Mouse (Mus musculus): ENCODE data around the gene Lin37. TPM values are rescaled to one million over a fixed set of nuclear protein-coding genes. Genes with fewer than 3 reads are reported as not detected.
A peak's percentile ranks its signal among the peaks of the same experiment; 100 is the strongest.

The Lin37 gene
- total RNA-seq, 2 experiments from 2014 or later = 15.1 to 15.5 TPM

- intact Hi-C loops (cut with DNase I) = no loop called here
- DNase-seq (ENCODE audit: low spot score) = no peak
These were observed 1.6 kb downstream of the Lin37 start for GRCm38 (mm10) chr7:30557901-30558514.

GRCm38 (mm10) chr7:30556894-30557536 lies 2.6 kb downstream of the Lin37 start:
- DNase-seq (ENCODE audit: low spot score) = no peak
- intact Hi-C loops (cut with DNase I) = no loop called here

GRCm38 (mm10) chr7:30553810-30554584 lies 5.6 kb downstream of the Lin37 start:
- intact Hi-C loops (cut with DNase I) = no loop called here
- no peak for DNase-seq (ENCODE audit: low spot score)

GRCm38 (mm10) chr7:30553021-30553589 lies 6.5 kb downstream of the Lin37 start:
- DNase-seq (ENCODE audit: low spot score) = peak; percentile 44
- intact Hi-C loops (cut with DNase I) = no loop called here

DNA sequence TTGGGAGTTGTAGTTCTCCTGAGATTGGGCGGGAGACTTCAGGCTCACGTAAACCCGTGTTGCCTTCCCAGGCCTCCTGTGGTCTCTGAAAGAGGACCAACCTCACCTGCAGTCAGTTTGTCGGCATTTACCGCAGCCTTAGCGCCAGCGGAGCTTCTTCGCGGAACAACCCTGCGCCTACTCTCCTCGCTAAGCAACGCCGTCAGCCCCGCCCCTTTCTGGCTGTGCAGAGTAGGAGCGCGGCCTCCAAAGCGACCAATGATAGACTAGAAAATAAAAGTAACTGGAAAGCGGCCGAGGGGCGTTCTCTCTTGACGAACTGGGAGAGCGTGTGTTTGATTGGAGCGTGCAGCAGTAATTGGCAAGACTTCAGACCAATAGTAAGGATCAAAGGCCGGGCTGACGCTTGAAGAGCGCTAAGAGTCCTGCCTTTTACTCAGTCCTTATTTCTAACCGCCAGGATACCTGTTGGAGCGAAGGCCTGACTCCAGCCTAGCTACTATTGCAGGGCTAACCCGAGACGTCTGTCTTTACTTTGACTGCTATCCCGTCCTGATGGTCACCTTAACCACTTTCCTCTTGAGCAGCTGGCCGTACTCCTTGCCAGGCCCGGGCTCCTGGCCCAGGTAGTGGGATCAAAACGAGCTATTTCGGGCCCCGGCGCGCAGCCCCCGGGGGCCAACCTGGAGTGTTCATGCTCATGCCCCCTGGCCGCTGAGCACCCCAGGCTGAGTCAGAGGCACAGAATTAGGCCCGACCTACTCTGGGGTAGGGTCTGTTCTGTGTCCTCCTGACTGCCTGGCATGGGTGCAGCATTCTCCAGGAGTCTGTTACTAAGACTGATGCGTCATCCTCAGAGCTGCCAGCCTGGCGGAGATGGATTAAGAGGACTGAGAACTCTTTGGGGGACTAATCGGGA lies 7.3 kb downstream of the Lin37 start, which contains the start of the genes Hspb6 and Proser3:
Hspb6 (plus strand) TSS at position 77 of the 919 bp plus-strand sequence.
Proser3 (minus strand) TSS at position 198 of the 919 bp plus-strand sequence.
- intact Hi-C loops (cut with DNase I) = no loop called here

GRCm38 (mm10) chr7:30551445-30552101 lies 8.1 kb downstream of the Lin37 start:
- DNase-seq (ENCODE audit: low spot score) = no peak
- intact Hi-C loops (cut with DNase I) = no loop called here

More for the DNA sequence above, 7.3 kb downstream of the Lin37 start, which contains the start of the genes Hspb6 and Proser3:
- peak; percentile 95 for DNase-seq (ENCODE audit: low spot score)

GRCm38 (mm10) chr7:30550603-30551002 lies 9.0 kb downstream of the Lin37 start:
- DNase-seq (ENCODE audit: low spot score) = no peak
- intact Hi-C loops (cut with DNase I) = no loop called here

DNA sequence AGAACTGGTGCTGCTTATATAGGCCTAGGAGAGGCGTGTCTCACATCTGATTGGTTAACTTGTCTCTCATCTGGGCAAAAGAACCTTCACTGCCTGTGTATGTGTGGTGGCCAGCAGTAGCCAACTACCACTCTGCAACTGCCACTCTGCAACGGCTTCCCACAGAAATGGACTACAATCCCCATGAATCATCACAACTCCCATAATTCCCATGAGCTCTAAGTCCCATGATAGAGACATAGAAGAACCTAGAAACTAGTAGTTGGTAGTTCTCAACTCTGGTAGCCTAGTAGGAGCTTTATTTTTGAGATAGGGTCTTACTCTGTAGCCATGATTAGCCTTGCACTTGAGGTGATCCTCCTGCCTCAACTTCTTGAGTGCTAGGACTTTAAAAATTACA lies 9.8 kb downstream of the Lin37 start:
- DNase-seq (ENCODE audit: low spot score) = no peak
- intact Hi-C loops (cut with DNase I) = loop anchor here (5.0 kb wide), 1 partner anchor 58 kb away; the partner anchor contains the start of gene Prodh2

DNA sequence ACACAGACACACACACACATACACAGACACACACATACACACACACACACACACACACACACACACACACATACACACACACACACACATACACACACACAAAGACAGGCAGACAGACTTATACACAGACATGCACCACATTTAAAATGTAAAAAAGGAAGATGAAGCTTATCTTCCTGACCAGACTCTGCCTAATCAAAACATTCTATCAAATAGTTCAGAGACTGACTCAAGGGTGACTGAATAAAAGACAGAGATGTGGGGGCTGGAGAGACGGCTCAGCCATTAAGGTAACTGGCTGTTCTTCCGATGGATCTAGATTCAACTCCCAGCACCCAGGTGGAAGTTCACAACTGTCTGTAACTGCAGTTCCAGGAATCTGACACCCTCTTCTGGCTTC lies 15.3 kb downstream of the Lin37 start:
- no peak for DNase-seq (ENCODE audit: low spot score)
- intact Hi-C loops (cut with DNase I) = no loop called here

DNA sequence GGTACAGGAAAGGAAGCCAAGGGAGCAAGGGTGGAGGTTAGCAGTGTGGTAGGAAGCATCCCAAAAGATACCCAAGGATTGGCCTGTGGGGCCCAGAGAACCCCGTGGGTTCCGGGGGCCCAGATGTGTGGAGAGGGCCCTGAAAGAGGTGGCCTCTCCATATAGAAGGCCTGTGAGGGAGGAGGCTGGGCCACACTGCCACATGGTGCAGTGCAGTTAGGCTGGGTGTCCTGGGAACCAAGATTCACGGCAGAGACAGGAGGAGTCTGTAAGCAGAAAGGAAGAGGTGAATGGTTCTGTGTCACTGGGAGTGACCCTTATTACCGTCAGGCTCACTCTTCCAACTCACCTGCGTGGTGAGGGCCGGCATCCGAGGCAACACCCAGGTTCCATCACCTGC lies 19.1 kb downstream of the Lin37 start:
- intact Hi-C loops (cut with DNase I) = no loop called here
- no peak for DNase-seq (ENCODE audit: low spot score)

DNA sequence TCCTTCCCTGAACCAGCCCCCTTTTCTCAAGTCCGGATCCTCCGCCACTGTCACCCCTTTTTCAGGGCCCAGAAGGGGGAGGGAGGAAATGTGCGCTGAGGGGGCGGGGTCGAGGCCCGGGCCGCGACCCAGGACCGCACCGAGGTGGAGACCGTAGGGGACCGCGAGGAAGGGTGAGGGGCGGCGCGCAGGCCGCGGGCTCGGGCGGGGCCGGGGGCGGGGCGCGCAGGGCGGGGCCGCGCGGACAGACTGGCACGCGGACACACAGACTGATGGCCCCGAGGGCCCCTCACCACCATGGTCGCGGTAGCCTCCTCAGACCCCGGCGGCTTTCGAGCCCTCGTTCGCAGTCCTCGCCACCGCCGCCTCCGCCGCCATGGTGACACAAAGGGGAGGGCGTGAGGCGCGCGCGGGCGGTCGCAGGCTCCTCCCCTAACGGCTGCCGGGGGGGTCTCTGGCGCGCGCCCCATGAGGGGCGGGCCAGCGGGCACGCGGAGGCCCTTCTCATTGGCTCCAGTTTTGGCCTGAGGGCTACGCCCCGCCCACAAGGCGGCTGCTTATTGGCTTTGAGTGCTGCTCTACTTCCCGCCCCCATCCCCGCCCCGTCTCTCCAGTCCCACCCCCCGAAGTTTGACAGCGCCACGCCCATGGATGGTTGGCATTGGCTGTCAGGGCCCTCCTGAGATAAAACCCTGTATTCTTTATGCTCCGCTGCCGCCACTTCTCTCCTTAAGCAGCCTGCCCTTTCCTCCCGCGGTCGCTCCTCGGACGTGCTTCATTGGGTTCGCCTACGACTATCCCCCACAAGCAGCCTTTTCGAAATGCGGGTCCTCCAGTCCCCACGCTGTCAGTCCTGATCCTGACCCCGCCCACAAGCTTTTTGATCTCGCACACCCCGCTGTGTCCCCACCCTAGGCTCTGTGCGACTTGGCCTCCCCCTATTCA lies 24.7 kb downstream of the Lin37 start, which contains the start of gene Arhgap33:
Arhgap33 (minus strand) TSS at position 428 of the 945 bp plus-strand sequence.
- peak; percentile 90 for DNase-seq (ENCODE audit: low spot score)
- intact Hi-C loops (cut with DNase I) = no loop called here

DNA sequence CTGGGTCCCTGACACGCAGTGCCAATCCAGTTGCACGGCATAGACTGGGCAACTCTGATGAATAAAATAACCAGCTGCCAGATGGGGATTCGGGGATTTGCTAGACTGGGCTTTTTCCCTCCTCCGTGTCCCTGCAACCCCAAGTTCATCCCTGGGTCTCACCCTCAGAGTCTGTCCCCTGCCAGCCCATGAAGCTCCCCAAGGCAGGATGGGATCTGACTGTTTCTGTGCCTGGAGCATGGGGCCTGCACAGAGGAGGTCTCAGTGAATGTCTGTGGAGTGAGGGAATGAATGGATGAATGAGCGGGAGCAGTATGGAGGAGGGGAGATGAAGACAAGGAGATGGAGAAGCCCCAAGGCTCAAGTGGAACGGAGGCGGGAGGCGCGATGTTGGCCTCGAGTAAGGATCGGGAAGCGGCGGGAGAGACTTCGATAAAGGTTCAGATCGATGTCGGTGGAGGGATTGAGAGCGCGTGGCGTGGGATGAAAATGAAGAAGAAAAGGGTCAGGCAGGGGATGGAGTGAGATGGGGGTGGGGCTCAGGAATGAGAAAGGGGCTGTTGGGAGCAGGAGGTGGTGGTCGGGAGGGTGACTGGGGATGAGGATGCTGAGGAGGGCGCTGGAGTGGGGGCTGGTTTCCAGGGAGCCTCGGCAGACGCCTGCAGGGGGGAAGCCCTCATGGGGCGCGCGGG lies 25.6 kb downstream of the Lin37 start:
- intact Hi-C loops (cut with DNase I) = no loop called here
- no peak for DNase-seq (ENCODE audit: low spot score)

- intact Hi-C loops (cut with DNase I) = no loop called here
These were observed 26.7 kb downstream of the Lin37 start for GRCm38 (mm10) chr7:30532931-30533330.

GRCm38 (mm10) chr7:30531291-30531815 lies 28.3 kb downstream of the Lin37 start:
- intact Hi-C loops (cut with DNase I) = no loop called here
- no peak for DNase-seq (ENCODE audit: low spot score)

More at GRCm38 (mm10) chr7:30532931-30533330, 26.7 kb downstream of the Lin37 start:
- DNase-seq (ENCODE audit: low spot score) = no peak

DNA sequence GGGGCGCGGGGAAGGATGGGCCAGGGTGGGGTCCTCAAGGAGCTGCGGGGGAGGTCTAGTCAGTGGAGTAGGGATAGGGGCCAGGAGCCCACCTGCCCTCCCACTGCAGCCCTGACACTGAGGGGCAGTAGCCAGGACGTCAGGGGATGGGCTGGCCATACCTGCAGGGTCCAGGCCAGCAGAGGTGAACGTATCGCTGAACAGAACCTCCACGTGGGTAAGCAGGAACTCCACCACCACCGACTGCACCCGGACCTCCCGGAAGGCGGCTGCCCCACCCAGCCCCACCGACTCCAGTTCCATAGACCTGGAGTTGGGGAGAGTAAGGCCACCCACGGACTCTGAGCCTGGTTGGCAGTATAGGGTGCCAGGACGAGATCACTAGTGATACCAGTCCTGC lies 32.7 kb downstream of the Lin37 start:
- intact Hi-C loops (cut with DNase I) = no loop called here

GRCm38 (mm10) chr7:30526399-30526798 lies 33.2 kb downstream of the Lin37 start:
- no peak for DNase-seq (ENCODE audit: low spot score)
- intact Hi-C loops (cut with DNase I) = no loop called here

More for the DNA sequence above, 32.7 kb downstream of the Lin37 start:
- no peak for DNase-seq (ENCODE audit: low spot score)

- DNase-seq (ENCODE audit: low spot score) = no peak
- intact Hi-C loops (cut with DNase I) = no loop called here
These were observed 33.7 kb downstream of the Lin37 start for GRCm38 (mm10) chr7:30525954-30526353.
